Comparison of ENCODE assay signal across 8 mouse cellular contexts in genomic region chr4:56864016-56864415, GRCm38 (mm10). TPM values are rescaled to one million over a fixed set of nuclear protein-coding genes. Genes with fewer than 3 reads are reported as not detected.
DNase-seq lines count a peak whose midpoint lies in the region; ATAC-seq and TF ChIP-seq lines count a peak whose summit lies in the region.

No protein-coding gene starts in this region.

- no peaks in the 10 kb centered on the region for H3K27me3 ChIP-seq in myocyte (ENCODE audit: control insufficient read depth, insufficient read depth, insufficient read length)

- H3K36me3 ChIP-seq in ES-E14 (ENCODE audit: control insufficient read depth, insufficient read depth, low read length, poor library complexity, severe bottlenecking) (no peaks in the 10 kb centered on the region), myocyte (ENCODE audit: control insufficient read depth, insufficient read depth) (no peaks in the 10 kb centered on the region)

- H3K27ac ChIP-seq in ES-E14 (ENCODE audit: insufficient read depth, low read depth, low read length, poor library complexity, severe bottlenecking), result no peak overlapping the region
- H3K27ac ChIP-seq in cortical plate, adult 2 months (ENCODE audit: insufficient read depth, low read length), result peak overlapping the region; percentile 73
- H3K27ac ChIP-seq in left cerebral cortex, adult 2 months, result peak overlapping the region; percentile 97

- peak overlapping the region; percentile 30 for H3ac ChIP-seq in myocyte (ENCODE audit: control insufficient read depth, insufficient read length)

- peak overlapping the region; percentile 92 for H3K4me2 ChIP-seq in myocyte (ENCODE audit: low read depth)

- in situ Hi-C loops in ES-E14 (cut with MboI; ENCODE audit: low sequenced_read_pairs in 2 of 2, unreplicated experiment in 2 of 2), result no loop called here

- ATAC-seq in megakaryocyte progenitor cell, adult 5-6 weeks (replicated peaks; ENCODE audit: poor library complexity), result no peak

- H3K4me3 ChIP-seq in ES-E14 (ENCODE audit: insufficient read depth in 1 of 2, low read depth in 1 of 2, low read length in 2 of 2, poor library complexity in 1 of 2, severe bottlenecking in 1 of 2) (peak overlapping the region; percentile 77 to 84), myocyte (peak overlapping the region; percentile 32)
- H3K4me3 ChIP-seq in cortical plate, adult 2 months (ENCODE audit: insufficient read depth, low read length), result peak overlapping the region; percentile 67
- peak overlapping the region; percentile 82 for H3K4me3 ChIP-seq in left cerebral cortex, adult 2 months

- H3K9ac ChIP-seq in ES-E14 (ENCODE audit: insufficient read depth, low read depth, low read length, poor library complexity, severe bottlenecking), result peak overlapping the region; percentile 75; the same call in 1 of the 2 replicates

- intact Hi-C loops in left cerebral cortex, adult 2 months (cut with DNase I), result no loop called here

- peak; percentile 17 for DNase-seq in kidney, adult 11 months
- no peak for DNase-seq in kidney, postnatal 36 days
- DNase-seq in ES-E14 (ENCODE audit: low read depth, low spot score), result no peak
- peak in 1 of 2 experiments; percentile 44 for DNase-seq in left cerebral cortex, adult 2 months (ENCODE audit: extremely low spot score in 1 of 2, low spot score in 2 of 2)
- no peak for DNase-seq in thymus, postnatal 10 days (ENCODE audit: low spot score in 2 of 2)

- no peak for TF ChIP-seq POLR2A in cortical plate, adult 2 months (IDR thresholded peaks at IDR 0.05; ENCODE audit: extremely low read depth, insufficient read depth, low read length)
- no peak for TF ChIP-seq POLR2A in myocyte (IDR thresholded peaks at IDR 0.05; ENCODE audit: insufficient read length, low read depth)

- H3K4me1 ChIP-seq in ES-E14 (ENCODE audit: control insufficient read depth in 2 of 2, insufficient read depth in 2 of 2, low read length in 2 of 2, poor library complexity in 1 of 2), result peaks cover 2 to 4% of the 10 kb centered on the region in 2 experiments; a peak in 1 of 4 replicates
- H3K4me1 ChIP-seq in cortical plate, adult 2 months (ENCODE audit: control insufficient read depth, insufficient read depth, low read length), result peaks cover 4% of the 10 kb centered on the region

- no peaks in the 10 kb centered on the region for H3K79me2 ChIP-seq in myocyte (ENCODE audit: control insufficient read depth, insufficient read depth)

- no peaks in the 10 kb centered on the region for H3K9me3 ChIP-seq in ES-E14 (ENCODE audit: control insufficient read depth, insufficient read depth, low read depth, low read length)

- TF ChIP-seq CTCF in cortical plate, adult 2 months (IDR thresholded peaks at IDR 0.05; ENCODE audit: extremely low read depth, insufficient read depth, low read length), result no peak
- no peak for TF ChIP-seq CTCF in left cerebral cortex, adult 2 months (IDR thresholded peaks at IDR 0.05)

TF ChIP-seq in ES-E14, 5 proteins besides CTCF, POLR2A, EP300 and RAD21:
- TF ChIP-seq MAFK (IDR thresholded peaks at IDR 0.05; ENCODE audit: insufficient read depth, low read depth, low read length) (no peak), CHD2 (IDR thresholded peaks at IDR 0.05; ENCODE audit: low read depth, low read length) (no peak), ZNF384 (IDR thresholded peaks at IDR 0.05; ENCODE audit: low read depth, low read length) (no peak), HCFC1 (IDR thresholded peaks at IDR 0.05; ENCODE audit: borderline replicate concordance, insufficient read depth, low read length) (no peak), ZC3H11A (IDR thresholded peaks at IDR 0.05; ENCODE audit: borderline replicate concordance, low read depth, low read length) (no peak)
TF ChIP-seq in ES-E14: peak in this region for 0.

TF ChIP-seq in myocyte, 11 proteins besides CTCF, POLR2A, EP300 and RAD21:
- TF ChIP-seq MAX (IDR thresholded peaks at IDR 0.05; ENCODE audit: low read depth) (no peak), MYOG (IDR thresholded peaks at IDR 0.05; ENCODE audit: control insufficient read depth in 1 of 3, insufficient read depth in 1 of 3, insufficient read length in 2 of 3, low read depth in 2 of 3) (no peak), POLR2AphosphoS2 (IDR thresholded peaks at IDR 0.05; ENCODE audit: insufficient read length, low read depth) (no peak)

RNA-seq across cellular contexts. Expression of gene Ctnnal1, which starts 1.0 kb away (rescaled TPM):
- total RNA-seq in ES-E14 (2012; rRNA removed), result 62.0 and 74.2 TPM in 2 replicates
- 22.2 and 26.1 TPM in 2 replicates for polyA plus RNA-seq in cortical plate, adult 2 months (2012; rRNA removed)
- 10 to 100 TPM; 19.9 to 20.2 TPM for total RNA-seq in left cerebral cortex, adult 2 months (2021)
- 4.3 TPM for polyA plus RNA-seq in myocyte (2012; fragmentation: generic; extraction: Trizol)
- total RNA-seq in megakaryocyte progenitor cell, adult 5-6 weeks (2015), result 1.7 and 3.1 TPM in 2 replicates
- 3.3 and 3.5 TPM in 2 replicates for total RNA-seq in megakaryocyte progenitor cell, adult 5-6 weeks (2017)

Comparison
In these comparisons a context has a peak if more than half of its experiments do, and no peak if none do; other contexts are left out.
1. H3K4me3 ChIP-seq: peak in every context shown above with its lines; median percentile 82 in left cerebral cortex, adult 2 months; 80 in ES-E14; 67 in cortical plate, adult 2 months; 32 in myocyte.
2. RNA of gene Ctnnal1, which starts 1.0 kb away (total RNA-seq): 62.0 to 74.2 TPM in ES-E14 and 19.9 to 20.2 TPM in left cerebral cortex, adult 2 months; 1.7 to 3.5 TPM in megakaryocyte progenitor cell, adult 5-6 weeks; every median in the first group is over 4 times any median in the second.